Mouse (Mus musculus) midbrain, postnatal 0 days (tissue): ENCODE measurements around the gene Slc10a1. TPM values are rescaled to one million over a fixed set of nuclear protein-coding genes. Genes with fewer than 3 reads are reported as not detected.
"Not testable (repeated sequence)": the region's sequence is repeated elsewhere in the genome, so short reads cannot be mapped to it uniquely, and the experiment has no call there.

ENCODE experiments used
- ATAC-seq: fragments of 200-750 bp; cut with Nextera tagmentation; 2 replicates; pipeline ENCODE4 v1.8.0; 2017; ENCODE audit warnings: moderate number of reproducible peaks, mild to moderate bottlenecking, moderate TSS enrichment, moderate library complexity; ENCODE audit not compliant: low FRiP score
- DNase-seq: peaks from one replicate; pipeline ENCODE4 v3.0.0-alpha.2; 2015; ENCODE audit warnings: low spot score
- H3K27ac ChIP-seq: fragments of 300-500 bp; sonication (generic); 2 replicates; pipeline ENCODE4 v1.5.1; 2014; ENCODE audit warnings: low read depth, mild to moderate bottlenecking, low read length, mixed read lengths
- H3K27me3 ChIP-seq: fragments of 300-500 bp; sonication (generic); 2 replicates; pipeline ENCODE4 v1.6.1; 2014; ENCODE audit warnings: low read length, control low read depth, mixed read lengths; ENCODE audit not compliant: insufficient read depth
- H3K36me3 ChIP-seq: fragments of 300-500 bp; sonication (generic); 2 replicates; pipeline ENCODE4 v1.6.1; 2014; ENCODE audit warnings: low read length, control low read depth, mixed read lengths; ENCODE audit not compliant: insufficient read depth
- H3K4me1 ChIP-seq: fragments of 300-500 bp; sonication (generic); 2 replicates; pipeline ENCODE4 v1.6.1; 2014; ENCODE audit warnings: mild to moderate bottlenecking, control low read depth, antibody characterized with exemption, low read length, mixed read lengths; ENCODE audit not compliant: insufficient read depth
- H3K4me2 ChIP-seq: fragments of 300-500 bp; sonication (generic); 2 replicates; pipeline ENCODE4 v1.6.1; 2014; ENCODE audit warnings: low read depth, mild to moderate bottlenecking, low read length, mixed read lengths; ENCODE audit not compliant: poor library complexity, severe bottlenecking
- H3K4me3 ChIP-seq: fragments of 300-500 bp; sonication (generic); 2 replicates; pipeline ENCODE4 v1.5.1; 2014; ENCODE audit warnings: low read depth, mild to moderate bottlenecking, low read length, moderate library complexity
- H3K9ac ChIP-seq: fragments of 300-500 bp; sonication (generic); replicated peaks from 2 replicates; pipeline ENCODE4 v1.6.1; 2014; ENCODE audit warnings: mild to moderate bottlenecking, low read length, moderate library complexity, mixed read lengths; ENCODE audit not compliant: poor library complexity, severe bottlenecking
- H3K9me3 ChIP-seq: fragments of 300-500 bp; sonication (generic); 2 replicates; pipeline ENCODE4 v1.6.1; 2016; ENCODE audit warnings: low read length, control low read depth
- CTCF ChIP-seq: IDR thresholded peaks from 2 replicates; pipeline ENCODE4 v1.5.1; 2016; ENCODE audit warnings: antibody characterized with exemption, mild to moderate bottlenecking
- WGBS: fragments of 180-500 bp; shearing (Covaris S2); extraction: QIAGEN DNeasy Blood & Tissue Kit; methylation state at CpG from one replicate; pipeline ENCODE4 v1.1.7; 2014; 5-methylcytosine and 5-hydroxymethylcytosine counted together
- polyA plus RNA-seq: library from polyadenylated mRNA; unstranded; fragments of >200 nt; fragmentation: Nextera tagmentation; extraction: Ambion mirVana; gene quantifications from 2 replicates; pipeline ENCODE4 v1.2.1, GENCODE M21; 2015
- total RNA-seq: library from RNA; depleted of rRNA; stranded (reverse); fragments of >200 nt; gene quantifications from 2 replicates; pipeline ENCODE4 v1.2.3, GENCODE M21; 2014

Slc10a1 gene
- total and polyA plus RNA-seq, 2 experiments from 2014 or later = 0.12 TPM; not detected in 1

GRCm38 (mm10) chr12:80957961-80958360 lies 10.5 kb downstream of the Slc10a1 start:
- no peak overlapping the region for H3K27ac ChIP-seq
- H3K36me3 ChIP-seq = peaks cover 20% of the 10 kb centered on the region
- ATAC-seq (no peak), DNase-seq (no peak)
- no peak for TF ChIP-seq CTCF
- 91% methylated on average over 4 of the region's 4 CpGs for WGBS
- H3K4me3 ChIP-seq = no peak overlapping the region
- H3K4me2 ChIP-seq = no peak overlapping the region
- no peaks in the 10 kb centered on the region for H3K4me1 ChIP-seq
- H3K9ac ChIP-seq = no peak overlapping the region
- H3K9me3 ChIP-seq = no peaks in the 10 kb centered on the region
- H3K27me3 ChIP-seq = no peaks in the 10 kb centered on the region

DNA sequence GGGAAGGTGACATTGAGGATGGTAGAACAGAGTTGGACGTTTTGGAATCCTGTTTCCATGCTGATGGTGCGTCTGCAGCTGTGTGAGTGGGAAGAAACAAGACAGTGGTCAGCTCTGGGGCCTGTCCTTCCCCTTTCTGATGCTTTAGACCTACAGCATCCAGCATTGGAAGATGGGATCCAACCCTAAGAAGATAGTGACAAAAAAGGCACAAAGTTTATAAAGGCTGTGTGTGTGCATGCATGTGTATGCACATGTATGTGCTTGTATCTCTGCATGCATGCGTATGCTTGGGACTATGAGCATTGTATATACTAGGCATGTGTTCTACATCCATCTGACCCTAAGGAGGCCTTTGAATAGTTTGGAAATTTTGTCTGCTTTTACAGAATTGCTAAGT lies 12.5 kb downstream of the Slc10a1 start:
- no peaks in the 10 kb centered on the region for H3K9me3 ChIP-seq

GRCm38 (mm10) chr12:80952526-80952925 lies 16.0 kb downstream of the Slc10a1 start:
- no peak for DNase-seq
- Histone ChIP-seq H3K27me3 (no peaks in the 10 kb centered on the region), H3K4me2 (no peak overlapping the region), H3K27ac (no peak overlapping the region), H3K9ac (no peak overlapping the region), H3K9me3 (no peaks in the 10 kb centered on the region), H3K4me3 (no peak overlapping the region), H3K4me1 (no peaks in the 10 kb centered on the region), H3K36me3 (peaks cover 44% of the 10 kb centered on the region)
- ATAC-seq = no peak
- TF ChIP-seq CTCF = no peak
- WGBS = 91% methylated on average over 1 of the region's 1 CpGs

More for the DNA sequence above, 12.5 kb downstream of the Slc10a1 start:
- no peak overlapping the region for H3K9ac ChIP-seq
- WGBS = 88% methylated on average over 3 of the region's 3 CpGs
- no peak for TF ChIP-seq CTCF
- no peak for DNase-seq
- H3K4me3 ChIP-seq = no peak overlapping the region
- no peaks in the 10 kb centered on the region for H3K27me3 ChIP-seq
- no peak overlapping the region for H3K4me2 ChIP-seq
- no peak for ATAC-seq
- no peak overlapping the region for H3K27ac ChIP-seq
- no peaks in the 10 kb centered on the region for H3K4me1 ChIP-seq
- H3K36me3 ChIP-seq = peaks cover 31% of the 10 kb centered on the region

GRCm38 (mm10) chr12:80951640-80952219 lies 16.8 kb downstream of the Slc10a1 start:
- Histone ChIP-seq H3K4me3 (no peak overlapping the region), H3K4me2 (no peak overlapping the region), H3K4me1 (no peaks in the 10 kb centered on the region), H3K27me3 (no peaks in the 10 kb centered on the region), H3K36me3 (peaks cover 48% of the 10 kb centered on the region), H3K27ac (no peak overlapping the region), H3K9me3 (no peaks in the 10 kb centered on the region), H3K9ac (no peak overlapping the region)
- DNase-seq (no peak), ATAC-seq (no peak)
- no peak for TF ChIP-seq CTCF
- 95% methylated on average over 3 of the region's 3 CpGs for WGBS

- DNase-seq, H3K27ac ChIP-seq, H3K27me3 ChIP-seq, H3K4me3 ChIP-seq, H3K9ac ChIP-seq, ATAC-seq, H3K4me2 ChIP-seq, H3K4me1 ChIP-seq, H3K9me3 ChIP-seq: not testable (repeated sequence)
- peaks cover 34% of the 10 kb centered on the region for H3K36me3 ChIP-seq
- 97% methylated on average over 15 of the region's 16 CpGs for WGBS
Measured at GRCm38 (mm10) chr12:80949603-80950002, 18.9 kb downstream of the Slc10a1 start.

- Histone ChIP-seq H3K27me3 (no peaks in the 10 kb centered on the region), H3K27ac (no peak overlapping the region), H3K4me2 (no peak overlapping the region), H3K9ac (no peak overlapping the region), H3K9me3 (no peaks in the 10 kb centered on the region), H3K4me1 (no peaks in the 10 kb centered on the region), H3K36me3 (peaks cover 33% of the 10 kb centered on the region), H3K4me3 (no peak overlapping the region)
- TF ChIP-seq CTCF = no peak
- WGBS = 94% methylated on average over 18 of the region's 18 CpGs
- ATAC-seq = no peak
- no peak for DNase-seq
Measured at GRCm38 (mm10) chr12:80948202-80948601, 20.3 kb downstream of the Slc10a1 start.
